Mouse (Mus musculus) spleen, adult 2 months (tissue): Measurements from ENCODE around the gene Sertad2.

Source experiments
- CTCF ChIP-seq: fragments of 200-500 bp; IDR thresholded peaks from 2 replicates; pipeline ENCODE4 v1.5.1; 2011; ENCODE audit warnings: mild to moderate bottlenecking, inconsistent platforms; ENCODE audit not compliant: insufficient read depth, insufficient read length, insufficient replicate concordance; ENCODE audit errors: extremely low read depth
- POLR2A ChIP-seq: fragments of 200-500 bp; IDR thresholded peaks from 2 replicates; pipeline ENCODE4 v1.6.1; 2011; ENCODE audit warnings: low read depth, low read length, inconsistent platforms

- no peak for TF ChIP-seq CTCF
- no peak for TF ChIP-seq POLR2A
Measured at GRCm38 (mm10) chr11:20639918-20640447, 96.9 kb downstream of the Sertad2 start.
